Mouse (Mus musculus): ENCODE measurements around the gene Pum1. TPM values are rescaled to one million over a fixed set of nuclear protein-coding genes. Genes with fewer than 3 reads are reported as not detected.
"Not testable (repeated sequence)": the region's sequence is repeated elsewhere in the genome, so short reads cannot be mapped to it uniquely, and the experiment has no call there.

Pum1 gene
- 72.5 and 81.0 TPM in 2 replicates for polyA plus RNA-seq (2016; fragmentation: Nextera tagmentation; extraction: Ambion mirVana)

GRCm38 (mm10) chr4:130662979-130663725, at the start of gene Pum1:
Gene Pum1 (plus strand): TSS chr4:130663321.
- WGBS = 1% methylated on average over 85 of the region's 90 CpGs
- H3K4me3 ChIP-seq = peak within 1 kb of the TSS; percentile 79
- 0 out of 2 replicates have a peak, but pooled peaks cover 5% of the 10 kb centered on the region for H3K36me3 ChIP-seq
- peak within 1 kb of the TSS; percentile 97 for H3K27ac ChIP-seq
- peak; percentile 96 for DNase-seq (ENCODE audit: low spot score)
- peaks cover 22% of the 10 kb centered on the region for H3K4me1 ChIP-seq
- H3K9me3 ChIP-seq = no peaks in the 10 kb centered on the region
- no peaks in the 10 kb centered on the region for H3K27me3 ChIP-seq (ENCODE audit: insufficient read depth, poor library complexity, severe bottlenecking)

DNA sequence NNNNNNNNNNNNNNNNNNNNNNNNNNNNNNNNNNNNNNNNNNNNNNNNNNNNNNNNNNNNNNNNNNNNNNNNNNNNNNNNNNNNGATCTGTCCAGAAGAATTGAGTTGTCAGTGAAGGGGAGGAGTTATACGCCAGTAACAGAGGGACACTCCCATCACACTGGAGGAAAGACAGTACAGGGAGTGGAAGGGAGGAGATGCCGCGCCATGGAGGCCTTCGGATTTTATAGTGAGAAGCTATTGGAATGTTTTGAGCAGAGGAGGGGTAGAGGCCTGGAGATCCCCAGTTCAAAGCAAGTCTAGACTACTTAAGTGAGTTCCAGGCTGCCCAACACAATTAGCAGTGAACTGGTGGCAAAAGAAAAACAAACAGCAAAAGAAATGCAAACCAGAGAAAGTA, 33.7 kb upstream of the Pum1 start:
- H3K4me3 ChIP-seq = peak overlapping the region; percentile 38
- no peaks in the 10 kb centered on the region for H3K36me3 ChIP-seq
- WGBS = 5% methylated on average over 4 of the region's 4 CpGs
- H3K27ac ChIP-seq = peak overlapping the region; percentile 82
- DNase-seq (ENCODE audit: low spot score) = no peak
- H3K9me3 ChIP-seq = no peaks in the 10 kb centered on the region
- H3K27me3 ChIP-seq (ENCODE audit: insufficient read depth, poor library complexity, severe bottlenecking) = no peaks in the 10 kb centered on the region
- H3K4me1 ChIP-seq = no peaks in the 10 kb centered on the region

GRCm38 (mm10) chr4:130630232-130630847, 32.8 kb upstream of the Pum1 start:
- no peak for DNase-seq (ENCODE audit: low spot score)
- H3K27ac ChIP-seq = no peak overlapping the region
- no peak overlapping the region for H3K4me3 ChIP-seq
- no peaks in the 10 kb centered on the region for H3K4me1 ChIP-seq
- no peaks in the 10 kb centered on the region for H3K36me3 ChIP-seq
- WGBS = 76% methylated on average over 3 of the region's 3 CpGs
- no peaks in the 10 kb centered on the region for H3K27me3 ChIP-seq (ENCODE audit: insufficient read depth, poor library complexity, severe bottlenecking)
- no peaks in the 10 kb centered on the region for H3K9me3 ChIP-seq

GRCm38 (mm10) chr4:130635076-130635475, 28.0 kb upstream of the Pum1 start:
- 82% methylated on average over 3 of the region's 3 CpGs for WGBS
- not testable (repeated sequence) for H3K27me3 ChIP-seq (ENCODE audit: insufficient read depth, poor library complexity, severe bottlenecking); DNase-seq (ENCODE audit: low spot score)

GRCm38 (mm10) chr4:130636761-130637160, 26.4 kb upstream of the Pum1 start:
- Histone ChIP-seq H3K36me3 (no peaks in the 10 kb centered on the region), H3K27me3 (ENCODE audit: insufficient read depth, poor library complexity, severe bottlenecking) (no peaks in the 10 kb centered on the region), H3K27ac (no peak overlapping the region), H3K4me3 (no peak overlapping the region), H3K9me3 (no peaks in the 10 kb centered on the region), H3K4me1 (peaks cover 5% of the 10 kb centered on the region)
- no peak for DNase-seq (ENCODE audit: low spot score)
- 73% methylated on average over 3 of the region's 3 CpGs for WGBS

More at GRCm38 (mm10) chr4:130635076-130635475, 28.0 kb upstream of the Pum1 start:
- H3K9me3 ChIP-seq, H3K27ac ChIP-seq, H3K4me3 ChIP-seq, H3K4me1 ChIP-seq, H3K36me3 ChIP-seq: not testable (repeated sequence)

- Histone ChIP-seq H3K36me3 (no peaks in the 10 kb centered on the region), H3K4me1 (peaks cover 5% of the 10 kb centered on the region), H3K27ac (no peak overlapping the region), H3K27me3 (ENCODE audit: insufficient read depth, poor library complexity, severe bottlenecking) (no peaks in the 10 kb centered on the region), H3K4me3 (no peak overlapping the region), H3K9me3 (no peaks in the 10 kb centered on the region)
- DNase-seq (ENCODE audit: low spot score) = no peak
- 79% methylated on average over 8 of the region's 9 CpGs for WGBS
These were observed 25.4 kb upstream of the Pum1 start for GRCm38 (mm10) chr4:130637488-130638422.

GRCm38 (mm10) chr4:130640031-130640717, 22.9 kb upstream of the Pum1 start:
- 68% methylated on average over 9 of the region's 9 CpGs for WGBS
- no peaks in the 10 kb centered on the region for H3K36me3 ChIP-seq

DNA sequence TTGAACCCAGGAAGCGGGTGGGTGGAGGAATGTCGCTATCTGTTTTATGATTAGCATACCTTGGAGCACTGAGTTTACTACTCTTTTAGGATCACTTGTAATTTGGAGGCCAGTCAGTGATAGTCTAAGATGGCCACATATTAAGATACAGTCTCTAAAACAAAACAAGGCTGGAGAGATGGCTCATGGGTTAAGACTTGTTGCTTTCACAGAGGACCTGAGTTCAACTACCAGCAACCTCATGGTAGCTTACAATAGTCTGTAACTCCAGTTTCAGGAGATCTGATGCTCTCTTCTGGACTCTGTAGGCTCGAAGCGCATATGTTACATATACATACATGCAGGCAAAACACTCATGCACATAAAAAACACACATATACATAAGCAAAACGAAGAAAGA, 20.7 kb upstream of the Pum1 start:
- H3K27ac ChIP-seq = no peak overlapping the region
- peaks cover 5% of the 10 kb centered on the region for H3K4me1 ChIP-seq
- no peaks in the 10 kb centered on the region for H3K9me3 ChIP-seq
- H3K4me3 ChIP-seq = no peak overlapping the region
- DNase-seq (ENCODE audit: low spot score) = no peak
- H3K36me3 ChIP-seq = no peaks in the 10 kb centered on the region
- no peaks in the 10 kb centered on the region for H3K27me3 ChIP-seq (ENCODE audit: insufficient read depth, poor library complexity, severe bottlenecking)
- 82% methylated on average over 5 of the region's 5 CpGs for WGBS

More at GRCm38 (mm10) chr4:130640031-130640717, 22.9 kb upstream of the Pum1 start:
- Histone ChIP-seq H3K27me3 (ENCODE audit: insufficient read depth, poor library complexity, severe bottlenecking) (no peaks in the 10 kb centered on the region), H3K4me3 (no peak overlapping the region), H3K4me1 (peaks cover 5% of the 10 kb centered on the region), H3K9me3 (no peaks in the 10 kb centered on the region), H3K27ac (no peak overlapping the region)
- DNase-seq (ENCODE audit: low spot score) = no peak

- no peaks in the 10 kb centered on the region; the same call in 1 of the 2 replicates for H3K4me1 ChIP-seq
- no peaks in the 10 kb centered on the region for H3K27me3 ChIP-seq (ENCODE audit: insufficient read depth, poor library complexity, severe bottlenecking)
- no peaks in the 10 kb centered on the region for H3K9me3 ChIP-seq
- no peaks in the 10 kb centered on the region for H3K36me3 ChIP-seq
- H3K4me3 ChIP-seq = no peak overlapping the region
- DNase-seq (ENCODE audit: low spot score) = no peak
- H3K27ac ChIP-seq = no peak overlapping the region
- WGBS = 67% methylated on average over 1 of the region's 1 CpGs
These were observed 17.7 kb upstream of the Pum1 start for GRCm38 (mm10) chr4:130645426-130645825.

GRCm38 (mm10) chr4:130651286-130651685, 11.8 kb upstream of the Pum1 start:
- H3K4me1 ChIP-seq = no peaks in the 10 kb centered on the region
- no peaks in the 10 kb centered on the region for H3K9me3 ChIP-seq
- H3K36me3 ChIP-seq = no peaks in the 10 kb centered on the region
- H3K27ac ChIP-seq = no peak overlapping the region
- DNase-seq (ENCODE audit: low spot score) = no peak
- 80% methylated on average over 4 of the region's 4 CpGs for WGBS
- no peak overlapping the region for H3K4me3 ChIP-seq
- no peaks in the 10 kb centered on the region for H3K27me3 ChIP-seq (ENCODE audit: insufficient read depth, poor library complexity, severe bottlenecking)

DNA sequence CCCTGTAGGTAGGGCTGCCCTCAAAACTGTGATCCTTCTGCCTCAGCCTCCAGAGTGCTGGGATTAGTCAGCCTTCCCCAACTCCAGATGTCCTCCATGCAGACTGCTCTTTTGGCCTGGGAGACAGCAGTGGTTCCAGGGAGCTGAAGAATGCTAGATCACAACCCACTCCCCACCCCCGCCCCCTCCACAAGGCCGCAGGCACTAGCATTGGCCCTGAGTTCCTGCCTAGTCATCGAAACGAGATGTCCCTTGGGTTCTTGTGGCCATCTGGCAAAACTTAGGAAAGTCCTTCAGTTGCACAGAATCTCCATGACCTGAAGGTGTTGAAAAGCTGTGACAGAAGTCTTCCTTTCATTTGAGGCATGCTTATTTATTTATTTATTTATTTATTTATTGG, 10.6 kb upstream of the Pum1 start:
- H3K27me3 ChIP-seq (ENCODE audit: insufficient read depth, poor library complexity, severe bottlenecking) = no peaks in the 10 kb centered on the region
- no peaks in the 10 kb centered on the region for H3K4me1 ChIP-seq
- no peaks in the 10 kb centered on the region for H3K9me3 ChIP-seq
- H3K4me3 ChIP-seq = no peak overlapping the region
- no peaks in the 10 kb centered on the region for H3K36me3 ChIP-seq
- no peak for DNase-seq (ENCODE audit: low spot score)
- 48% methylated on average over 4 of the region's 4 CpGs for WGBS
- H3K27ac ChIP-seq = no peak overlapping the region

DNA sequence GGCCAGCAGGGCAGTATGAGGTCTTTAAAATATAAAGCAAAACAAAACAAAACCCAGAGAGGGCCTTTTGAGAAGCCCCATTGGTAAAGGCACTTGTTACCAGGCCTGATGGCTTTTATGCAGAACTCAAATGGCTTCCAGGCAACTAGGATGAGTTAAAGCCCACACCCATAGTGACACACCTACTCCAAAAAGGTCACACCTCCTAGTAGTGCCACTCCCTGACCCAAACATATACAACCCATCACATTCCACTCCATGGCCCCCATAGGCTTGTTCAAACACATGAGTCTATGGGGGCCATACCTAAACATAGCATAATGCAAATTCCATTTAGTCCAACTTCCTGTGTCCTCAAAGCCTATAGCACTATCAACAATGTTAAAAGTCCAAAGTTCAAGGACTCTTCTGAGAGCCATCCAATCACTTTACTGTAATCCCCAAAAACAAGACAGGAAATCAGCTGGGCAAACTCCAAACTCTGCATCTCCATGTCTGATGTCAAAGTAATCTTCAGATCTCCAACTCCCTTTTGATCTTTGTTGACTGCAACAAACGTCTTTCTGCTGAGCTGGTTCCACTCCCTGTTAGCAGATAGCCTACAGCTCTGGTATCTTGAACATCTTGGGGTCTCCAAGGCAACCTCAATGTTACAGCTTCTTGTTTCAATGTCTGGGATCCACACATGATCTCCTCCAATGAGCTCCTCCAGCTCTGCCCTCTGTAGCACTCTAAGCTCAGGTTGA, 5.1 kb upstream of the Pum1 start:
- H3K27ac ChIP-seq = no peak overlapping the region
- H3K9me3 ChIP-seq = no peaks in the 10 kb centered on the region
- H3K4me1 ChIP-seq = no peaks in the 10 kb centered on the region
- no peak for DNase-seq (ENCODE audit: low spot score)
- no peak overlapping the region for H3K4me3 ChIP-seq
- no peaks in the 10 kb centered on the region for H3K36me3 ChIP-seq
- H3K27me3 ChIP-seq (ENCODE audit: insufficient read depth, poor library complexity, severe bottlenecking) = no peaks in the 10 kb centered on the region
- 26% methylated on average over 1 of the region's 1 CpGs for WGBS

Data from heart, embryonic 10.5 days (tissue).